In the genomic region with DNA sequence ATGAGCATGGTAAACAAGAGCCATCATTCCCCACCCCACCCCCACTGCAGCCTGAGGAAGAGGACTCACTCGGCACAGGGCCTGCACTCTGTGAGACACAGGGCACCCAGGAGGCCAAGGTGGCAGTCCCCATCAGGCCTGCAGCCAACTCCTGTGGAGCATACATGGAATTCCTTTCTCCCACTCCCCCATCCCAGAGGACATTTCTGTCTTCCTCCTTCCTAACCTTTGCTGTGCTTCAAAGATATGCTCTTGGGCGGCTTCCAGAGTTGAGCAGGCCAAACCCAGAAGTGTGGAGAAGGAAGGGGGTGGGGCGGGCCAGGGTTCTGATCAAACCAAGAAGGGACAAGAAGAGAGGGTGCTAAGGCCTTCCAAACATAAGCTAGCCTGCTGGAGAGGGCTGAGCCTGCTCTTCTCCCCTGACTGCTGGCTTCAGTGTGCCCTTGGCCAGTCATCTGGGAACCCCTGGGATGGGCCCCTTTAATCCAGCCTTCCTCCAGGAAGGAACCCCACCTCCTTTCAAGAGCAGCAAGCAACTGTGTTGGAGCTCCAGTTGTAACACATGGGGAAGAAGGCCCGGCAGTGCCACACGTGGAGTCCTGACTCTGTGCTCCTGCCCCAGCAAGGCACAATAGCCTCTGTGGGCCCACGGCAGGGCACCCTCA, we compare ENCODE assay signal across 9 mouse cellular contexts. TPM values are rescaled to one million over a fixed set of nuclear protein-coding genes. Genes with fewer than 3 reads are reported as not detected.
DNase-seq lines count a peak whose midpoint lies in the region; ATAC-seq and TF ChIP-seq lines count a peak whose summit lies in the region.
"Had no signal": no experiment of that assay in that cellular context is flagged by ENCODE, and none has a peak within 500 bp of the region (broad histone marks: within the 10 kb centered on the region; RNA-seq: fewer than 3 reads in every experiment).

No protein-coding gene starts in this region.

- peaks cover 75% of the 10 kb centered on the region for H3K4me1 ChIP-seq in neural tube, embryonic 11.5 days (ENCODE audit: control insufficient read depth, insufficient read depth, low read length)
- H3K4me1 ChIP-seq in liver, postnatal 0 days (ENCODE audit: insufficient read depth) = peaks cover 40% of the 10 kb centered on the region
- H3K4me1 ChIP-seq in stomach, postnatal 0 days (replicated peaks; ENCODE audit: control insufficient read depth, insufficient read depth) = peaks cover 30% of the 10 kb centered on the region

- DNase-seq in neural tube, embryonic 11.5 days (ENCODE audit: low spot score) = no peak
- no peak for DNase-seq in neural tube, embryonic 10.5 days (ENCODE audit: extremely low spot score, low spot score)
- DNase-seq in heart, adult 18-20 months = peak; percentile 70 to 72
- DNase-seq in kidney, adult 11 months = peak; percentile 87
- DNase-seq in liver, postnatal 0 days = peak; percentile 50
- DNase-seq in stomach, postnatal 0 days (ENCODE audit: low spot score) = peak; percentile 82
- DNase-seq in layer of hippocampus, adult 9-11 months = no peak

- no peak for TF ChIP-seq EP300 in liver, postnatal 0 days (IDR thresholded peaks at IDR 0.05; ENCODE audit: low read depth)
- TF ChIP-seq EP300 in stomach, postnatal 0 days (optimal IDR thresholded peaks at IDR 0.05) = no peak

- TF ChIP-seq CTCF in liver, postnatal 0 days (IDR thresholded peaks at IDR 0.05; ENCODE audit: low read depth) = no peak
- no peak for TF ChIP-seq CTCF in stomach, postnatal 0 days (IDR thresholded peaks at IDR 0.05; ENCODE audit: low read depth)

- H3K4me3 ChIP-seq in neural tube, embryonic 11.5 days (ENCODE audit: low read depth, low read length) = no peak overlapping the region
- H3K4me3 ChIP-seq in liver, postnatal 0 days (ENCODE audit: low read depth, low read length) = no peak overlapping the region
- H3K4me3 ChIP-seq in stomach, postnatal 0 days (ENCODE audit: low read depth, low read length) = no peak overlapping the region

- H3K9ac ChIP-seq in neural tube, embryonic 11.5 days (ENCODE audit: low read length) = no peak overlapping the region
- H3K9ac ChIP-seq in liver, postnatal 0 days (replicated peaks) = peak overlapping the region; percentile 31; the same call in 1 of the 2 replicates
- H3K9ac ChIP-seq in stomach, postnatal 0 days (ENCODE audit: low read length) = 0 out of 2 replicates have a peak overlapping the region, but pooled peaks have one; percentile 31

- H3K4me2 ChIP-seq in neural tube, embryonic 11.5 days (ENCODE audit: low read depth) = no peak overlapping the region
- H3K4me2 ChIP-seq in liver, postnatal 0 days (ENCODE audit: low read depth, low read length) = peak overlapping the region; percentile 19; the same call in 1 of the 2 replicates
- peak overlapping the region; percentile 28 for H3K4me2 ChIP-seq in stomach, postnatal 0 days (replicated peaks; ENCODE audit: low read depth)

- H3K27ac ChIP-seq in neural tube, embryonic 11.5 days (ENCODE audit: low read depth, low read length) = peak overlapping the region; percentile 65; the same call in 1 of the 2 replicates
- H3K27ac ChIP-seq in liver, postnatal 0 days (ENCODE audit: low read depth) = peak overlapping the region; percentile 59
- peak overlapping the region; percentile 84 for H3K27ac ChIP-seq in stomach, postnatal 0 days (replicated peaks)

- no peaks in the 10 kb centered on the region for H3K27me3 ChIP-seq in neural tube, embryonic 11.5 days (ENCODE audit: control insufficient read depth, insufficient read depth, low read length)
- no peaks in the 10 kb centered on the region for H3K27me3 ChIP-seq in liver, postnatal 0 days (ENCODE audit: insufficient read depth, low read length)
- H3K27me3 ChIP-seq in stomach, postnatal 0 days (ENCODE audit: control insufficient read depth, insufficient read depth, low read length) = no peaks in the 10 kb centered on the region
- H3K27me3 ChIP-seq: megakaryocyte, embryonic 14.5 days had no signal

- no peaks in the 10 kb centered on the region for H3K9me3 ChIP-seq in neural tube, embryonic 11.5 days (ENCODE audit: control insufficient read depth, low read length)
- no peaks in the 10 kb centered on the region for H3K9me3 ChIP-seq in liver, postnatal 0 days (ENCODE audit: low read length)
- H3K9me3 ChIP-seq in stomach, postnatal 0 days (ENCODE audit: control insufficient read depth, low read length) = no peaks in the 10 kb centered on the region
- H3K9me3 ChIP-seq: megakaryocyte, embryonic 14.5 days had no signal

- no peak for ATAC-seq in neural tube, embryonic 11.5 days (ENCODE audit: insufficient read depth, low FRiP score, low TSS enrichment)
- ATAC-seq in liver, postnatal 0 days = peak; percentile 39
- peak; percentile 47 for ATAC-seq in stomach, postnatal 0 days (ENCODE audit: low FRiP score, low TSS enrichment)
- no peak for ATAC-seq in monocyte, adult 5-6 weeks (replicated peaks; ENCODE audit: insufficient number of reproducible peaks, low FRiP score, low TSS enrichment, poor library complexity, severe bottlenecking)

- WGBS in neural tube, embryonic 11.5 days = 30% methylated on average over 6 of the region's 6 CpGs
- 46% methylated on average over 6 of the region's 6 CpGs for WGBS in liver, postnatal 0 days (ENCODE audit: insufficient replicate concordance)
- WGBS in stomach, postnatal 0 days = 17% methylated on average over 6 of the region's 6 CpGs

- peaks cover 5% of the 10 kb centered on the region; the same call in 1 of the 2 replicates for H3K36me3 ChIP-seq in neural tube, embryonic 11.5 days (ENCODE audit: control insufficient read depth, insufficient read depth, low read length)
- no peaks in the 10 kb centered on the region; the same call in 1 of the 2 replicates for H3K36me3 ChIP-seq in liver, postnatal 0 days (replicated peaks; ENCODE audit: insufficient read depth, low read length)
- no peaks in the 10 kb centered on the region for H3K36me3 ChIP-seq in stomach, postnatal 0 days (ENCODE audit: control insufficient read depth, insufficient read depth, low read length)

RNA-seq across cellular contexts. Expression of gene 4930404H24Rik, which starts 55.8 kb away (rescaled TPM):
- not detected in 2 replicates for polyA plus RNA-seq in neural tube, embryonic 11.5 days (2014; fragmentation: Nextera tagmentation; extraction: Ambion mirVana)
- total RNA-seq in heart, adult 18-20 months (2021) = not detected
- not detected in 2 replicates for polyA plus RNA-seq in liver, postnatal 0 days (2015; fragmentation: Nextera tagmentation; extraction: Ambion mirVana)
- not detected in 2 replicates for polyA plus RNA-seq in stomach, postnatal 0 days (2015; fragmentation: Nextera tagmentation; extraction: Ambion mirVana)
- total RNA-seq in monocyte, adult 5-6 weeks (2017) = not detected in 3 replicates

Comparison
In these comparisons a context has a peak if more than half of its experiments do, and no peak if none do; other contexts are left out.
1. ATAC-seq: peak in liver, postnatal 0 days (single experiment) and stomach, postnatal 0 days (single experiment); none in neural tube, embryonic 11.5 days (single experiment) and monocyte, adult 5-6 weeks (single experiment).
2. DNase-seq: peak in heart, adult 18-20 months (2 of 2), kidney, adult 11 months (single experiment), liver, postnatal 0 days (single experiment) and stomach, postnatal 0 days (single experiment); none in neural tube, embryonic 11.5 days (single experiment), neural tube, embryonic 10.5 days (single experiment) and layer of hippocampus, adult 9-11 months (single experiment).
3. Peak in every context shown above with its lines, with median percentiles within 50 percentile points of each other: H3K27ac ChIP-seq.